Mouse (Mus musculus) heart, embryonic 10.5 days (tissue): Measurements from ENCODE around the gene Gm44502. TPM values are rescaled to one million over a fixed set of nuclear protein-coding genes. Genes with fewer than 3 reads are reported as not detected.

ENCODE experiments used
- polyA plus RNA-seq: library from polyadenylated mRNA; unstranded; fragments of >200 nt; fragmentation: Nextera tagmentation; extraction: Ambion mirVana; gene quantifications from 2 replicates; pipeline ENCODE4 v1.2.1, GENCODE M21; 2016

Gm44502 gene
- polyA plus RNA-seq, 1 experiment from 2014 or later, result 0.58 TPM

Other genes starting within 250 kb of the Gm44502 start
- 106 and 117 TPM in 2 replicates for gene Plxnb2, start 248.9 kb downstream of the Gm44502 start, polyA plus RNA-seq
- 23.1 and 23.5 TPM in 2 replicates for gene Dennd6b, start 233.2 kb downstream of the Gm44502 start, polyA plus RNA-seq
- gene Ppp6r2, start 218.1 kb downstream of the Gm44502 start, polyA plus RNA-seq, result 12.4 and 23.5 TPM in 2 replicates
- 53.3 and 57.2 TPM in 2 replicates for gene Sbf1, start 114.4 kb downstream of the Gm44502 start, polyA plus RNA-seq
- gene Adm2, start 107.0 kb downstream of the Gm44502 start, polyA plus RNA-seq, result 0.39 and 0.65 TPM in 2 replicates
- gene Miox, start 95.3 kb downstream of the Gm44502 start, polyA plus RNA-seq, result not detected in 2 replicates
- gene Lmf2, start 74.0 kb downstream of the Gm44502 start, polyA plus RNA-seq, result 51.5 and 55.2 TPM in 2 replicates
- 137 and 150 TPM in 2 replicates for gene Ncaph2, start 74.0 kb downstream of the Gm44502 start, polyA plus RNA-seq
- 8.1 TPM in 2 replicates for gene Sco2, start 55.9 kb downstream of the Gm44502 start, polyA plus RNA-seq
- 1.3 and 1.4 TPM in 2 replicates for gene Tymp, start 52.7 kb downstream of the Gm44502 start, polyA plus RNA-seq
- 0.31 and 0.38 TPM in 2 replicates for gene Odf3b, start 50.4 kb downstream of the Gm44502 start, polyA plus RNA-seq
- 0.06 TPM in 1 of 2 replicates, not detected in the other for gene Klhdc7b, start 44.8 kb downstream of the Gm44502 start, polyA plus RNA-seq
- gene Syce3, start 19.2 kb downstream of the Gm44502 start, polyA plus RNA-seq, result not detected in 2 replicates
- gene Cpt1b, start 3.8 kb downstream of the Gm44502 start, polyA plus RNA-seq, result 73.9 and 147 TPM in 2 replicates
- 2.7 and 3.4 TPM in 2 replicates for gene C730034F03Rik, start 107 bp downstream of the Gm44502 start, polyA plus RNA-seq
- 64.7 and 64.8 TPM in 2 replicates for gene Chkb, start 212 bp upstream of the Gm44502 start, polyA plus RNA-seq
- gene Mapk8ip2, start 24.2 kb upstream of the Gm44502 start, polyA plus RNA-seq, result 0.44 and 0.99 TPM in 2 replicates
- gene Arsa, start 47.7 kb upstream of the Gm44502 start, polyA plus RNA-seq, result 14.2 and 14.3 TPM in 2 replicates
- 2.1 and 2.6 TPM in 2 replicates for gene Shank3, start 69.9 kb upstream of the Gm44502 start, polyA plus RNA-seq
- 0.16 and 0.17 TPM in 2 replicates for gene Acr, start 138.6 kb upstream of the Gm44502 start, polyA plus RNA-seq
- 23.2 and 35.1 TPM in 2 replicates for gene Rabl2, start 162.2 kb upstream of the Gm44502 start, polyA plus RNA-seq